Mouse (Mus musculus): ENCODE data around the gene Suclg2.
"Not testable (repeated sequence)": the region's sequence is repeated elsewhere in the genome, so short reads cannot be mapped to it uniquely, and the experiment has no call there.

The Suclg2 gene

DNA sequence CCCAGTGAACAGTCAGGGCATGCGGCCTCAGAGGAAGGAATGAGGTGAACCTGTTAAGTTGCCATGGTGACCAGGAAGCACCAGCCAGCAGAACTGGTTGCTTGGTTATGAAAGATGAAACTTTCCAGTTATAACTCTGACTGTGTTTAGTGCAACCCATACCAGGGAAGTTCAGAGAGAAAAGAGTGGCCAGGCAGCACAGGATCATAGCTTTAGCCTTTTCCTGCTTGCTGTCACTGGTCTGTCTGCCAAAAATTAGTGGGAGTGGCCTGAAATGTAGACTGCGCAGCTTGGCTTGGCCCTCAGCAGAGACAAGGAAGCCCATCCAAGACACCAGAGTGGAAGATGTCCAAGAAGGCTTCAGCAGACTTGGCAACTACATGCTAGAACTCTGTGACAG lies 96.8 kb downstream of the Suclg2 start:
- peak in 1 of 2 experiments; percentile 17 for DNase-seq (ENCODE audit: low spot score in 2 of 2)

DNA sequence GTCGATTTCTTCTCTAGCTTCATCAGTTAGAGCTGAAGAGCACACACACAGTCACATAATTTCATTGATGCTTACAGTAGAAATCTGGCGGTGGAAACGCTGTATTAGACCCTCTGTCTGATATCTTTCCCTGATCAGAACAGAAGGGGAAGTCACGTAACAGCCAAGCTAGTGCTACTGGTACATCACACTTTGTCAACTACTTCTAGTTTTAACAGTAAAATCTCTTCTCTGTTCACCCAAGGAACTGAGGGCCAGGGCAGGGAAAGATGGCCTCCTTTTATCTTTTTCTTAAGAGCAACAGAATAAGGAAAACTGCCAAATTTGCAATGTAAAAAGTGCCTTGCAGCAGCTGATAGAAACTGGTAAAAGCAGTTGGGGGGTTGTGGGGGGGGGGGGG lies 97.8 kb downstream of the Suclg2 start:
- no peak for DNase-seq (ENCODE audit: low spot score in 2 of 2)

DNA sequence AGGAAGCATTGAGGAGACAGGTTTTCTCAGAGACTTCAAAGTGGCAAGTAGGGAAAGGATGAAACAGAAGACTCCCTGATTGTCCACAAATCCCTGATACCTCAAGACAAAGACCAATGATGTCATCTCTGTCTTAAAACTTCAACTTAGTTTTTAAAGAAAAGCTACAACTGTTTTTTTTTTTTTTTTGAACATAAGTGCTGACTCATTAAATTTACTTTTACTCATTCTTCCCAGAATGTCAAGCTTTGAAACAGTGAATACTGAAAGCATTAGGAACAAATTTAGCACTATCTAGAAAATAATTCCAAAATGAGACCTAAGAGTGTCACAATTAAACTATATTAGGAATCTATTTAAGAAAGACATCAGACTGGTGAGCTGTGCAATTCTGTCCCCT lies 98.8 kb downstream of the Suclg2 start:
- no peak for DNase-seq (ENCODE audit: low spot score in 2 of 2)

DNA sequence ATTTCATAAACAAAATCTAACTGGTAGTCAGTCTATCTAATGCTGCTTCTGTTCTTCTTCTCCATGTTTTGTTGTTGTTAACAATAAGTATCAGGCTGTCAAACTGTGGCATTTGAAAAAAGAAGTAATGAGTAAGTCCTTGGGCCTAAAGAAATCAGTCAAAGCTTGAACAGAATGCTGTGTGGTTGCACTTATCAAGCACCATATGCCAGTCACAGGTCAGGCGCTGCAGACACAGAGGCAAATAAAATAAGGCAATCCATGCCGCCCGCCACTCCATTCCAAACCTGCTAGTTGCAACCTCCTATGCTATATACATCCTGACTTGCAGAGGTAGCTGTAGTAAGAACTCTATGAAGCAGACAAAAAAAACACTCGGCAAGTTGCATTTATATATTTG lies 100.2 kb downstream of the Suclg2 start:
- no peak for DNase-seq (ENCODE audit: low spot score in 2 of 2)

DNA sequence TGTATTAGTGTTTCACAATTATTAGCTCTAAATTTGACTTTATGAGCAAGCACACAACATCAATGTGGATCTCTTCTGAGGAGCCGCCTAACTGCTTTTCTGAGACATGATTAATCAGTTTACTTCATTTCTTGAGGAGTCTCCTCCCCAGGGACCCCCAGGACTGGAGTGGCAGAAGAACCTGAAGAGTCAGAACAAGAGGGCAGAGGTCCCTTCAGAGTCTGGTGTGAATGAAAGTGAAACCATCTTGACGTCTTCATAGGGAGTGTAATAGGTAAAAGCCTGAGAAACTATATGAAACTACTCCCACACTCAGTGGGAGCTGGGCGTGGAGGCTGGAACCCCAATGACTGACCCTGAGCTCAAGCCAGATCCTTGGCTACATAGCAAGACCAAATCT lies 105.4 kb downstream of the Suclg2 start:
- DNase-seq (ENCODE audit: low spot score in 2 of 2), result no peak

DNA sequence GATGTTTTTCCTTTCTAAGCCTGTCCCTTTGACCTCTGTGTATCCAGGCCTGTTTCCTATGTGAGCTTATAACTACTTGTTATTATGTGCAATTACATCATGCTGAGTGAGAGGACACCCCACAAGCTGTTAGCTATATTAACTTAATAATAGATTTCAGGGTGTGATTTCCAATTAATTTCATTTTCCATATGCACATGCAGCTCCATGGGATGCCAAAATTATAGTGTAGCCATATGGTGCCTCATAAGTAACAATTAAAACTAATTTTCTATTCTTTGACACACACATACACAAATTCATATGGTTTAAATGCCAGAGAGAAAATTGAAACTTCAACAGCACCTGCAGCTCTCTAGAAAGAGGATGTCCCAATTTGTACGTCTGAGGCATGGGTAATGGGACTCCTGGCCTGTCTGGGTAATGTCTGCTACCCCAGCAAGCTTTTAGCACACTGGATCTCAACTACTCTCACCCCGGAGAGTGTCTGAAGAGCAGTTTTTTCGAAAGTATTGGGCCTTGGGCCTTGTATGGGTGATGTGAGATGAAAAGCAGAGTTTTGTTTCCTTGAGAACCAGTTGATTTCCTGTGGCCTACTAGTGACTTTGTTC lies 106.1 kb downstream of the Suclg2 start:
- no peak for DNase-seq (ENCODE audit: low spot score in 2 of 2)

DNA sequence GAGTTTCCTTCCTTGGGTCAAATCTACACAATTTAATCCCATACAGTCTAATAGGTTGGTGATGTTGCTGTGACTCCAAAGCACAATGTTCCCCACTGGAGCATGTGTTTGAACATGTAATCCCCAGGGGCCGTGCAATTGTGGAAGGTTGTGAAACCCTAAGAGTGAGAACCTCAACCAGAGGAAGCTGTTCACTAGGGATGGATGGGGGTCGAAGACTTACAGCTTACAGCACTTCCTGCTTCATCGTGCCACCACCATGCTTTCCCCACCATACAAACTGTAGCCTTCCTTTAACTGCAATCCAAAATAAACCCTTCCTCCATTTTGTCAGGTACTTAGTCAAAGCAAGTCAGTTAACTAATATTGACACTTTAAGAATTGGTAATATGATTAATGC lies 107.5 kb downstream of the Suclg2 start:
- no peak for DNase-seq (ENCODE audit: low spot score in 2 of 2)

DNA sequence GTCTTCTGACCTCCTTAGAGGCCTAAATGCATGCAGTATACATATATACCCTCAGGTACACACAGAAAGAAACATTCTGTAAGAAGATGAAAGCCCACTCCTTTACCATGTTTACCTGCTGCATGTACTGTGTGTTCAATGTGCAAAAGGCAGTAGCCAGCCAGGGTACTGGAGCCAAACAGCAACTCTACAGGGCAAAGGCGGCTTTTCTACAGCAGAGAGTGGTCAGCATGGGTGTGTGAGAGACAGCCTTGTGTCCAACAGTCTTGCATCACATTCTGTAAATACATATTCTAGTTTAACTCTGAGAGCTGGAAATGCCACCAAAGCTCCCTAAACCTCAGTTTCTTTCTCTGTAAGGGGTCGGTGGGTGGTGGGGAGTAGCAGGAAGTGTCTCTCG lies 110.5 kb downstream of the Suclg2 start:
- DNase-seq (ENCODE audit: low spot score in 2 of 2), result no peak

DNA sequence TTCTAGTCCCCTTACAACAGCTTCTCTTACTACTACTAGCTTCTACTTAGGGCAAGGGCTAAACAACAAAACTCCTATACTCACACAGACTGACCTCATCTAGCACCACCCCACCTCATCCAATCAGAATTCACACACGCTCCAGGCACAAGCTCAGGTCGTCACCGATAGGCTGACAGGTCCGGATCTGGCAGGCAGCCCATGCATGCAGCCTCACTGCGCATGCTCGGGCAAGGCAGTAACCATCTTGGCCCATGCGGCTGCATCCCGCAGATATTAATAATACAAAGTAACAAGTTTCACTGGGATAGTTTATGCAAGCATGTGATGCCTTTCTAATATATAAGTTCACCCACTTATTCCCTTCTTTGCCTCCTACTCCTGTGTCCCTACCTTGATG lies 117.9 kb downstream of the Suclg2 start:
- not testable (repeated sequence) for DNase-seq (ENCODE audit: low spot score in 2 of 2)

DNA sequence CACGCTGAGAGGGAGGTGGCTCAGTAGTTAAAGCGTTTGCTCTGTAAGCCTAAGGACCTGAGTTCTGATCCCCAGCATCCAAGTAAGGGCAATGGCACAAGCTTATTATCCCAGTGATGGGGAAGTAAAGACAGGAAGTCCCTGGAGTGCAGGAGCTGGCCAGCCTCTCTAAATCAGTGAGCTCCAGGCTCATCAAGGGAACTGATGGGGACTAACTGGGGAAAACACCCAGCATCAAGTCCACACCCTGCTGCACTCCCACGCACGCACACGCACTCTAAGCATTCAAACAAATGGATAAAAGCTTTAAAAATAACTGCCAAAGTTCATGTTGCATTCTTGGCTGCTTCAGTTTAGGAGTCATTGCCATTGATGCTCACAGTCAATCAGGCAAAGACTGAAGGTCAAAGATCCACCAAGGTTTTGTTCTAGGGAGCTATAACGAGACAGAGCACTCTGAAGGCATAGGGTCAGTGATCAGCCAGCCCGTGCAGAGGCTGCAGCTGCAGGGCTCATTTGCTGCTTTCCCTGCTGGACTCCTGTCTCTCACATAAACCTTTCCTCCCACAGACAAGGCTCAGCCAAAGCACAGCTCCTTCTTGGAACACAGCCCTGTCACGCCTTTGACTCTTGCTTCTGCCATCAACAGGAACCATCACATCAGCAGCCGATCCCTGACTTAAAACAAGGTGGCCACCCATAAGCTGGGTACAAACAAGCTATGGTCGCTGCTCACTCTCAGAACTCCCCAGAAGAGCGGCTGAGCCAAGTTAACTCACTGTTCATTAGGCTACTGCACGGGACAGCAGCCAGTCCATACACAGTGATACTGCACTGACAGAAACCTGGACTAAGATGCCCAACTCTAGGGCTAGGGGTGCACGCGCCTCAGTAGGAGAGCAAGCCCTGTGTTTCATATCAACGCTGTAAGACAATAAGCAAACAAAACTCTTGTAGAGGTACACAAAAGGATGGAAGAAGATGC lies 121.5 kb downstream of the Suclg2 start:
- no peak for DNase-seq (ENCODE audit: low spot score in 2 of 2)

DNA sequence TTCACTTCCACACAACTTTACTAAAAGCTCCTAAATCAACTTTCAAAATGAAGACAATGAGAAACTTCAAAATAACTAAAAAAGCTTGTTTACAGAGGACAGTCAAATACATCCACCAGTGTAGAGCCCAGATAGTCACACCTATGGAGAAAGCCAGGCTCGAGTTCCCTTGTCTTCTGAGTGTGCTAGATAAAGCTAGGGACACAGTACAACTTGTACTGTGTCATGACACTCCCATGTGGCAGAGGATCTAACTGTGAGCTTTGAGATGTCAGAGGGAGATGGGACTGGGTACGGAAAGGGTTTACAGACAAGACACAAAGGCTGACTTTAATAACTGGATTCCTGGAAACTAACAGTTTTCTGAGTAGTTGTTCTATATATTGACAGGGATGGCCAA lies 122.7 kb downstream of the Suclg2 start:
- DNase-seq (ENCODE audit: low spot score in 2 of 2), result no peak

DNA sequence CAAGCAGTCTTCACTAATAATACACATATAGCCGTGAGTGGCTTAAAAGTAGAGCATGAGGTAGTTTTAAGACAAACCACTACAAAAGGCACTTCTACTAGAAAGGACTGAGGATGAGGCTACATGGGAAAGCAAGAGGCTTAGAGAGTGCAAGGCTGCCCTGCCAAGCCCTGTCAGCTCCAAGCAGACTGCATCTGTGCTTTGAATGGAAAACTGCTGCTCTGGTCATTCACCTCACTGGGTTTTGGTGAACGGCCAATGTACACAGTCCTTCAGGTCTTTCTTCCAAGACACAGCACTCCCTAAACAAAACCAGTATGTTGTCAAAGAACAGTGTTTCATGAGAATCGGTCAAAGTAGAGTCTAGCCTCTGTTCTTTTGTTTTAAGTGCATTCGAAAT lies 124.4 kb downstream of the Suclg2 start:
- no peak for DNase-seq (ENCODE audit: low spot score in 2 of 2)

DNA sequence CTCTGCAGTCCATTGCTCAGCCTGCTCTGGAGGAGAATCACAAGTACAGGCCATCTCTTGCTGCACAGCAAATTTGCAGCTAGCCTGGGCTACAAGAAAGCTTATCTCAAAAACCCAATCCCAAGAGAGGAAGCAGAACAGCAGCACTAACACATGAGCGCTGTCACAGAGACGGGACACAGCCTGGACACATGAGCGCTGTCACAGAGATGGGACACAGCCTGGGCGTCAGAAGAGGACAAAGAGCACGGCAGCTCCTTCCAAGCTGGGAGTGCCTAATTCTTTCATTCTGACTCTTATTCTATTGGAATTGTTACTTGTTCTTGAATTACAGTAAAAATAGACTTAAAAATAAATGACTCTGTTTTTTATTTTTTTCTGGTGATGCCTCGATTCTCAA lies 126.2 kb downstream of the Suclg2 start:
- no peak for DNase-seq (ENCODE audit: low spot score in 2 of 2)

DNA sequence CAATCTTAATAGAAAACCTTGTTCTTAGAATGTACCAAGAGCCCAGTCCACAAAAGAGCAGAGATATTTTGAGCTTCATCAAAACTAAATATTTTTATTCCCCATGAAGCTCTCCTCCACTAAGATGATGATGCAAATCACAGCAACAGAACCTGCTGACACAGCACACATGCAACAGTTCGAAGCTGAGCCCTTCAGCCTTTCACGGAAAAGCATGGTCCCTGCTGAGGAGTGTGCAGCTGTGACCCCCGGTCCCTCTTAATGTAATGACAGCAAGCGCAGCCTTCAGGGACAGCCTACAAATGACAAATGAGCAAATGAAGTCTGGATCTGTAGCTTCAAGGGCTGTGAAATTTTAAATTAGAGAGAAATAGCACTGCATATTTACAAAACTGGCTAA lies 128.1 kb downstream of the Suclg2 start:
- no peak for DNase-seq (ENCODE audit: low spot score in 2 of 2)

DNA sequence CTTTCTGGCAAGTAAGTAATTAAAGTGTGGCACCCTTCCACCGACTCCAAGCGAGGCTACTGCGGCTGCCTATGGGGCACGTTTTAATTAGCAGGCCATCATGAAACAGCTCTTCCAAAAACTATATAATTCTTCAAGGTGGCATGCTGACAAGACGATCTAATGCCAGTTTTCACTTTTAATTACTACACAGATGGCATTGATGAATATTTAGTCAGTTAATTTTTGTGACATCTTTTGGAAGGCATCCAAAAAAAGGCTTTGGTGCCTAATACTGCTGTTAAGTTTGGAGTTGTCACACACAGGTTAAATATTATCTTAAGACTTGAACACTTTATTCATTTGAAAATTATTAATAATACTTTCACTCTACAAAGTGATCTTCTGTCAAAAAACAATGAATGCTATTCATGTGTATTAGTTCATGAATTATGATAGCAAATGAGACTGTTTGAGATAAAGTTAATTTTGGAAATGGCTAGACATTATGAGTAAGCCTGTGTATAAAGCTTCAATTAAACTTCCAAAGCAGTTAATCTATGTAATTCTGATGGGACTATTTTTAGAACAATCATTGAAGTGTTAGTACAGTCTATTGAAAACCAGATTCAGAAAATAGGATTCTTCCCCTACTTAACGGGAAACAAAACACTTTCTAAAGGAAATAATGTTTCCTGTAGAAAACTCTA lies 131.3 kb downstream of the Suclg2 start:
- DNase-seq (ENCODE audit: low spot score in 2 of 2), result no peak

DNA sequence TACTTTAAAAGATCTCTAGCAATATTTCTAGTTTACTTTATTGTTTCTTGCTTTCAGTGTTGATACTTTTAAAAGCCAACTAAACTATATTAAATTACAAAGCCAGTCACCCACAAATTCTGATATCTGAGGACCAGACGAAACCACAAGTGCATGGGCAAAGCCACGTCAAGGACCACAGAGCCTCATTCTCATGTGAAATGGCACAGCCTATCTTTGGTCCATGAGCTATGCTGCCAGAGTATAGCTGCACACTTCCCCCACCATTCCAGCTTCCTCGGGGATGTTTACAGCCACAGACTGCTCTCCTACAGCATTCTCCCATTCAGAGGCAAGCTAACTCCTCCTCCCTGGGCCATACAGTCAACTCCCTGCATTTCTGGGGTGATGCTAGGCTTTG lies 136.7 kb downstream of the Suclg2 start:
- no peak for DNase-seq (ENCODE audit: low spot score in 2 of 2)

DNA sequence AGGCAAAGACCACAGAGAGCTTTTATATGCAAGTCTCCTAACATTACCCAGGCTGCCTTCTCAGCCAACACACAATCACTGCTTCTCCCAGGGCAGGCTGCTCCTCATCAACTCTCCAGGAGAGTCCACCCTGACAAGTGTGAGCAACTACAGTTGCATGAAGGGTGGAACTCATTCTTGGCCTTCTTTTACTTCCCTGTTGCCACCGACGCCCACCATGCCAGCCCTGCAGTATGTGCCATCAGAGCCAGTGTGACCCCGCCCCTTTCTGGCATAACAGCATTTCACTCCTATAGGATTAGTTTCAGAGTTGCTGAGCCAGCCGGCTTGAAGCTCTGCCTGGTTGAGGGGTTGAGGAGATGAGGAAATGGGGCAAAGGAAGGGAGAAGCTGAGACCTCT lies 138.8 kb downstream of the Suclg2 start:
- no peak for DNase-seq (ENCODE audit: low spot score in 2 of 2)

DNA sequence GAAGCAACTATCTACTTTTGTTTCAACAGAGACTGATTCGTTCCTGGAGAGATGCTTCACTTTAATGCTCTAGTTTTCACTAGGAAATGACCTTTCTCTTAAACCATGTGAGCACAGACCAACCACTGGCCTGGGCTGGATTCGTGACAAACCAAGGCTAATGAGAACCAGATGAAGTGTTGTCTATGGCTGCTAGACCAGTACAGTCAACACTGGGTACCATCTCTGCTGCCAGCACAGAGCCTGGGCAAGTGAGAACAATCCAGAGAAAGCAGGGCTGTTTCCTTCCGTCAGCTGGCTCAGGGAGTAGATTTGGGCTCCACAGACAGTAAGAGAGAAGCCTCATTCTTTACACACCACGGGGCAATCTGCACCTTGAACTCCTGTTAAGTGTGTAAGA lies 143.1 kb downstream of the Suclg2 start:
- DNase-seq (ENCODE audit: low spot score in 2 of 2), result no peak

DNA sequence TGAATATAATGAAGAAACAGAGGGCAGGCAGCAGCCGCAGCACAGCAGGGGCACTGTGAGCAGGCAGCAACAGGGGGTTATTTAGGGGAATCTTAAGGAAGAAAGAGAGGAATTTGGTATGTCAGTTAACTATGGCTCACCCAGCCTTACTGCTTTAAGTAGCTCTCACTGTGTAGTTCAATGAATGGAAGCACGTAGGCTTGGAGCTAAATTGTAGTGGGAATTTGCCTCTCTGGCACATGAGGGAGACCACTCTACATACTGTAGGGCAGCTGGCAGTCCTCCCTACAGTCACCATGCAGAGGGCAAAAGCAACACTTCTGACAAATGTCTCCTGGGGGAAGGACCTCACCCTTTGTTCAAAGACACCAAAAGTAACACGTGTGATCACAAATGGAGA lies 143.7 kb downstream of the Suclg2 start:
- no peak for DNase-seq (ENCODE audit: low spot score in 2 of 2)

DNA sequence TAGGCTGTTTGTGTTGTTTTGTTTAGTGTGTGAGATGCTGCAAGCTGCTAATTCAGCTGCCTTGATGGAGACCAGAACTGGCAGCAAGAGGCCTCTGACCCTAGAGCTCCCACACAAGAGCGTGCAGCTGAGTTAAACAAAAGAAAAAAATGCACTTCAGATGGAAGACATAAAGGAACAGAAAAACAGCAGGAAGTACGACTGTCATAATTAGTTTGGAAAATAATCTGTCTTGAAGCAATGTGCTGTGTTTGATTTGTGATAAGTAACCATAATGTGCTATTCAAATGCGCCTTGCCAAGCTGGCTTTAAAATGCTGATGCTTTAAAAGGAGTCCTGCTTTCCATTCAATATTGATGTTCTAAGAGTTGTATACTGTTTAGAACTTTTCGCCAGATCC lies 144.2 kb downstream of the Suclg2 start:
- no peak for DNase-seq (ENCODE audit: low spot score in 2 of 2)

DNA sequence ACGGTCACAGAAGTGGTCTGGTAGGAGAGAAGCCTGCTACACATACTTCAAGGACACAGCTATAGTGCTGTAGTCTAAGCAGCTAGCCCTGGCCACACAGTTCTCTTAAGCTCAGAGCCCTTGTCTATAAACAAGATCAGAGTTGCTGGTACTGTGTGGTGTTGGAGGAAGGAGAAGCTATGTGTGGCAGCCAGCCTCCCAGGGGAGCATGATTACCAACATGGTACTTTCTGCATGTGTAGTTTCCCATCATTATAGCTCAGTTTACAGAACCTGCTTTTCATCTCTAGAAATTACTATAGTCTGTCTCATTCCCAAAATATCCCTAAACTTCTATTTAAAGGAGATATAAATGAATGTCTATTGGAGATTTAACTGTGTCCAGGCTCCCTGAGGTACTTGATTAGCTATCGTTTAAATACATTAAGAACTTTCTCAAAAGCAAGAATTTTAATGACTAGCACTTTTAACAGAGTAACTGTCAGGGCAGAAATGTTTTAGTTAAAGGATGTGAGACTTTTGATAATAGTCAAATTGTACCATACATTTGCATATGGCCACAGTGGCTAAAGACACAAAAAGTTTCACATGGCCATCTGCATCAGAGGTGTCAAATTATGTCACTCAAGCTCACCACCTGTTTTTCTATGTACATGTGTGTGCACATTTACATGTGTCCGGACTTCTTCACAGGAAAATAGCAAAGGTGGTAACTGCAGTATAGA lies 145.4 kb downstream of the Suclg2 start:
- DNase-seq (ENCODE audit: low spot score in 2 of 2), result no peak

DNA sequence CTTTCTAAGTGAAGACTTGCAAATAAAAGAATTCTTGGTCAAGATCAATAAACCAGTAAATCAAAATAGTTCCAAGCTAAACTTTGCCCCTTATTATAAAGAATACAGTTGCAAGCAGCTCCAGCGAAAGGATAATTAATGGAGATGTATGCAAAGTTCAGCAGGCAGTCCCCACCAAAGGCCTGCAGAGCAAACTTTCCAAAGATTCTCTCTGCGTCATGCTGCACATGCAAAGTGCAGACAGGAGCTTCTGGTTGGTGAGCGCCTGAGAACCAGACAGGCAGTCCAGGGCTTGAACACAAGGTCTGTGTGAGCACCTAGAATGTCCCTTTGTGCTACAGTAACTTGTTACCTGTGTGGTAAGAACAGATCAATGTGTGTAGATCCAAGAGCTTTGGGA lies 147.0 kb downstream of the Suclg2 start:
- DNase-seq (ENCODE audit: low spot score in 2 of 2), result no peak

Data from natural killer cell, adult 2 months (primary cell).